Mouse (Mus musculus) right cerebral cortex, postnatal 4 days (tissue): Measurements from ENCODE around the gene Selenow.
"Not testable (repeated sequence)": the region's sequence is repeated elsewhere in the genome, so short reads cannot be mapped to it uniquely, and the experiment has no call there.

ENCODE experiments used
- DNase-seq: peaks from one replicate; pipeline ENCODE4 v3.0.0-alpha.2; 2022

Gene Selenow

DNA sequence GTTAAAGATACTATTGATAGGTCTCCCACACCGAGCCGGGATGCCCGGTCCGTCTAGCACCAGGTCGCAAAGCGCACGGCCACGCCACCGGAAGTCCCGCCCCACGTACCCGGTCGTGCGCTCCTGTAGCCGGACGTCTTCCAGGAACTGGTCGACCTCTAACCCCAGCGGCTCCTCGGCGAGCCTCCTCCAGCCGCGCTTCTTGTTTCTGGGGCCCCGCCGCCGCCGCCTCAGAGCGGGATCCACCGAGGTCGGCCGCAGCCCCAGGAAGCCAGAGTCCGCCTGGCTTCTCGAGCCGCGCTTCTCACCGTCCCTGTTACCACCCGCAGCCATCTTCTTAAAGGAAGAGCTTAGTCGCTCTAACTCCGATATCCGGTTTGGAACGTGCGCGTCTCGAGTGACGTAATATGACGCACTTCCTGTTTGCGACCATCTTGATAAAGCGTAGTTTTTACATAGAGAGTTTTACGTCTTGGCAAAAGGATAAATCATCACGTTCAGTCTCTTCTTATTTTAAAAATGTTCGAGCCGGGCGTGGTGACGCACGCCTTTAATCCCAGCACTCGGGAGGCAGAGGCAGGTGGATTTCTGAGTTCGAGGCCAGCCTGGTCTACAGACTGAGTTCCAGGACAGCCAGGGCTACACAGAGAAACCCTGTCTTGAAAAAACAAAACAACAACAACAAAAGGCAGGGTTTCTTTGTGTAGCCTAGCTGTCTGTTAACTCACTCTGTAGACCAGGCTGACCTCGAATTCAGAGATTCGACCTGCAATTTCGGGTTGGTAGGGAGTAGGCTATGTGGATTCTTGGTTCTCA is 23.7 kb upstream of the Selenow start, which contains the start of gene Nop53:
TSS of gene Nop53 (minus strand) at position 354 of the 816 bp plus-strand sequence.
- peak; percentile 85 for DNase-seq

DNA sequence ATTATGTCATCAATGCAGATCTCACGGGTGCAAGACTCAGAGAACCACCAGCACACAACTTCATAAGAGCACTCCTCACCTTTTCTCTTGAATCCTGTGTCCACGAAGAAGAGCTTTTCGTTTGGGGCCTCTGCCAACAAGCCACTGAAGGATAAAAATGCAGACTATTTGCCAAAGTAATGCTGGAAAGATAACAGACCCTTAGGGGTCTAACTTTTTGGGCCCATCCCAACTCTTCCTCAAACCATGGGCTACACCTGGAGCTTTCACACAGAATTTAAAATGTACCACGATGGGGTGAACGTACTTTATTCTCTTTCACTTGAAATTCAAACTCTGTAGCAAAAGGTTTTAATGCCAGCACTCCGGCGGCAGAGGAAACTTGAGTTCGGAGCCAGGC is 23.0 kb upstream of the Selenow start:
- DNase-seq: no peak

DNA sequence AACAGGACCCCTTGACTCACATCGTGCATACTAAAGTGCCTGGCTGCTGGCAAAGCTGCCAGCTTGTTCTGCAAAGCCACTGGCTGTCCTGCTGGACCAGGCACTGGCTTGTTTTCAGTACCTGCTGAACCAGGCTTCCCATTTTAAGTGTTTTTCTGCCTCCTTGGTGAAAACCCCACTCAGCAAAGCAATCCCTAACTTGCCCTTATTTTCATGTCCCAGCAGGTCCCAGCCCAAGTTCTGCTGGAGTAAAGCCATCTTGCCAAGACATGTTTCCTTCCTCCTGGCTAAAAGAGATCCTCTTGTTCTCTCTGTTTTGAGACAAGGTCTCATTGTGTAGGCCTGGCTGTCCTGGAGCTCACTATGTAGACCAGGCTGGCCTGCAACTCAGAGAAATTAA is 22.1 kb upstream of the Selenow start:
- no peak for DNase-seq

DNA sequence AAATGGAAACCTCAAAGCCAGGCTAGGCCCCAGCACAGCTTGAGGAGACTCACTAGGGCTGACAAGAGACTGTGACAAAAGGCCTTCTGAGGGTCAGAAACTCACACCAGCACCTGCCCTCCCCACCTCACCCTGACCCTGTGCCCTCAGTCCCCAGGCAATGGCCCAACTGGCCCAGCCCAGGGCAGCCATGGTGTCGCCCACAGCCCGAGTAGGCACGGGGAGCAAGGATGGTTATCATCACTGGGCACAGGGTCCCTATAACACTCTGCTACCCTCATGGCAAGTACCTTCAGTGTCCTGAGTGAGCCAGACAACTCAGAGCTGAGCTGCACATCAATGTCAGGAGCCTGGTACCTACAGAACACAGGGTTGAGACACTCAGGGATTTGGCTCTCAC is 16.4 kb upstream of the Selenow start:
- no peak for DNase-seq

DNA sequence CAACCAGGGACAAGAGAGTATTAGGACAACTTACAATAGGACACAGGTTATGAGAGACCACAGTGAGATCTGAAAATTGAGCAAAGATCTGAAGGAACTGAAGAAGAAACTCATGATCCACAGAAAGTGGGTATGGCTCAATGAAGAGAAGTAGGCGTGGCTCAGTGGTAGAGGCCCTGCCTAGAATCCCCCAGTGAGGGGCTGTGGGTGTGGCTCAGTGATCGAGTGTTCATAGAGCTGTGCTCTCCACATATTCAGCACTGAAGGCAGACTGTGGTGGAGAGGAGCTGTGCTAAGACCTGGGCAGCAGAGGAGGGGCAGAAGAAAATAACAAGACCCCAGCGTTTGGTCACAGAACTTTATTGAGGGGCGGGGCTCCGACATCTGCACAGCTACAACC is 15.3 kb upstream of the Selenow start:
- DNase-seq: no peak

DNA sequence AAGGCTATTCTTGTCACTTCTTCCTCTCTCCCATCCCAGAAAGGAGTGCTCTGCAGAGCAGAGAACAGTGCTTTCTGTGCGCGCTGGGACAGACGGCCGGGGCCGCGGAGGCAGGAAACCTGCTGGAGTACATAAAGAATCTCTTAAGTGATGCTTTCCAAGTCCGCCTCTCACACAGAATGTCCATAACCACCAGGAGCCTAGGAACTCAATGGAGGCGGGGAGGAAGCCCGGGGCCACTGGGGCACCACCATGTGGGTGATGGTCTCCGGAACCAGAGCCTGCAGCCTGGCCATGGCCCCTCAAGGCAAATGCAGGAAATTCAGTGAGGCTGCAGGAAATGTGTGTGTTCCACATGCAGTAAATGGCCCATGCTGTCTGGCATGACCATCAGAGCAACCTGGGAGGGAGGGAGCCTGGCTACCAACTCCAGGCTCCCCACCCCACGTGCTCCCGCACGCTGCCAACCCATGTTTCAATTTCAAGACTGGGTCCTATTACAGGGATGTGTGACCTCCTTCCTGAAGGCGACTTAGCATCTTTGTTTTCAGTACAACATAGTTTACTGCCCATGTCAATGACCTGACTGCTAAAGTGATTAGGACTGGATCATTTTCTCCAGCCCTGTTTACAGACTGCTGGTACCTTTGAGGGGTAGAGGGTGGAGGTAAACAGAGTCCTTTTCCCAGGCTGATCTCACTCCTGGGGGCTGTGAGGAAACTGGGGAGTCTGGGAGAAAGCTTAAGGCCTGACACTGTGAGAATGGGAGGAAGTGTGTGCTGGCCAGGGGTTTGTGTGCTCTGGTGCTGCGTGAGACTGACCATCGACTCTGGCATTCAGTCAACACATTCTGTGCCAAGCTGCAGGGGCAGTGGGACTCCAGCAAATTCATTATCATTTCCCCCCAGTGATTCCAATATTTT is 11.5 kb upstream of the Selenow start:
- DNase-seq: no peak

DNA sequence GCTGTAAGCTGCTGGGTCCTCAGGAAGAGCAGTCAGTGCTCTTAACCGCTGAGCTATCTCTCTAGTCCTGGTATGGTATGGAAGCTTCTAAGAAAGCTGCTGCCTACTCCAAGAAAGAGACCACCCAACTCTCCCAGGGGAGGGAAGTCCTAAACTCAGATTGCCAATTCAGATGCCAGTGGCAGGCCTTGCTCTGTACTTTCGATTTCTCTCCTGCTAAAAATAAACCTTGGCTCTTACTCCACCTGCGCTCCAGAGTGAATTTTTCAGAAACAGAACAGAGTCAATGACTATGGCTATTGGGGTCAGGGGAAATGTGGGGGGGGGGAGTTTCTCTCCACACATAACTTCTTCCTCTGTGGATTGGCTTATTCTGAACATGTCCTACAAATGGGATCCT is 9.4 kb upstream of the Selenow start:
- DNase-seq: no peak

DNA sequence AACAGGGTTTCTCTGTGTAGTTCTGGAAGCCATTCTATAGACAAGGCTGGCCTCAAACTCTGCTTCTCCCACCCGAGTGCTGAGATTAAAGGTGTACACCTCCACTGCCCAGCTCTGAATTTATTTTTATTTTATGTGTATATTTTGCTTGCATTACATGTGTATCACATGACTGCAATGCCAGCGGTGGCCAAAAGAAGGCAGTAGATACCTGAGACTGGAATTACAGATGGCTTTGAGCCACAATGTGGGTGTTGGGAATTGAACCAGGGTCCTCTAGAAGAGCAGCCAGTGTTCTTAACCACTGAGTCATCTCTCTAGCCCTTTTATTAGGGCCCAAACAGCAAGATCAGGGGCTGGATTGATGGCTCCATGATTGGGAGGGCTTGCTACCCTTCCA is 8.3 kb upstream of the Selenow start:
- no peak for DNase-seq

DNA sequence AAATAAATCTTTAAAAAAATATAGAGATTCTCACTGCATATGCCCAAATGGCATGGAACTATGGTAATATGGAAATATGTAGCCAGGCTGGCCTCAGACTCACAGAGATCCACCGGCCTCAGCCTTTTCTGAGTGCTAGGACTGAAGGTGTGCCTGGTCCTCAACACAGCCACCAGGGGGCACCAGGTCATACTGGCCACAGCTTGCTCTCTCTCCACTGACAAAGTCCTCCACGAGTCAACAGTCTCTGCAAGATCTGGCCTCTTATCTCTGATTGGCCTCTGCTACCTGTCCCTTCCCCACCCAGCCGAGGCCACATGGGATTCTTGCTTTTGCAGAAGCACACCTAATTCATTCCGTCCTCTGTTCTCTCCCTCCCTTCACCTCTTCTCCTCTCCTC is 7.7 kb upstream of the Selenow start:
- no peak for DNase-seq

DNA sequence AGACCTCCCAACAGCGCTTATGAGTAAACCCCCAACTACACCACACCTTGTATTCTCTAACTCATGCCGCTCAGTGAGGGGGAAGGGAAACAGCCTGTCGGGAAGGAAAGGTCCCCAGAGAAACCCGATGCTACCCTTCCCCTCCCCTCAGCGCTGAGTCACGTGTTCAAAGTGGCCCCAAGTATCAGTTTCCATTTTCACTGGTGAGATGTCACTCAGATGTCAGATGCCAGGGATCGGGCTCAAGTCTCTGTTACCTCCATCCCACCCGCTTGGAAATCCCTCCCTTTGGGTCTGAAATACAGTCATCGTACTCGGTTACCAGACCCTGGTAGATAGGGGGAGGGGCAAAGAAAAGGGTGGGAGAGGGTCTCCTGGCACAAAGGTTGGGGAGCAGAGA is 406 bp downstream of the Selenow start:
- DNase-seq: no peak

DNA sequence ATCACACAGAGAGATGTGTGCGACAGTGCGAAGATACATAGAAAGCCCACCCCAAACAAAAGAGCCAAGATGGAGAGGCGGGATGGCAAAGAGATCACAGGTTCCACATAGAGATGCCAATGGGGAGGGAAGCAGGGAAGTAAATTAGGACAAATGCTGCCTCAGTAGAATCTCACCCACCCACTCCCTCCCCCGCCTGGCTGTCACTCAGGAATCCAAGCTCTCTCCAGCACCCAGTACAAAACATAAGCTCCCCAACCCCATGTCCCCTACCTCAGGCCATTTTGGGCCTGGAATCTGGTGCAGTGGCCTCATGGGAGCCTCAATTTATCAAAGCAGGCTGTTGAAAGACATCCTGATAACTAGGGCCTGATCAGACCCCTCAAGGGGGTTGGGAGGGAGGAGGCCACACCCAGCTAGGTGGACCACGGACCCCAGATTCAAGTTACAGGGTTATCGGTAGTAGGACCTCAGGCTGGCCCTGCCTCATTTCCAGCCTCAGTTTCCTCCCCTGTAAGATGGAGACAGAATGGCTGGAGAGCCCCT is 1.5 kb downstream of the Selenow start:
- DNase-seq: no peak

DNA sequence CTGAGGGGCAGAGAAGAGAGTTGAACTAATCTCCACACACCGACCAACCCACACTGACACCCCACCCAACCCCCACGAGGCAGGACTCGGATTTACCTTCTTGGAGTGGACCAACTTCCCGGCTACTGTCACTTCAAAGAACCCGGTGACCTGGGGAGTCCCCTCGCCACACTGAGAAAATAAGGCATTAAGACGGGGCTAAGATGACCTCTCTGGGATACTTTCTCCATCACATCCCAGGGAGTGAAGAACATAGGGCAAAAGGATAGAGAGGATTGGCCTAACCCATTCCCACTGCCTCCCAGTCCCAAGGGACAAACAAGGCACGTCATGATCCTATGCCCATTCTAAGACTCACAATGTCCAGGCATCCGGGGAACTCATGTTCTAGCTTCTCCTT is 2.3 kb downstream of the Selenow start:
- DNase-seq: no peak

DNA sequence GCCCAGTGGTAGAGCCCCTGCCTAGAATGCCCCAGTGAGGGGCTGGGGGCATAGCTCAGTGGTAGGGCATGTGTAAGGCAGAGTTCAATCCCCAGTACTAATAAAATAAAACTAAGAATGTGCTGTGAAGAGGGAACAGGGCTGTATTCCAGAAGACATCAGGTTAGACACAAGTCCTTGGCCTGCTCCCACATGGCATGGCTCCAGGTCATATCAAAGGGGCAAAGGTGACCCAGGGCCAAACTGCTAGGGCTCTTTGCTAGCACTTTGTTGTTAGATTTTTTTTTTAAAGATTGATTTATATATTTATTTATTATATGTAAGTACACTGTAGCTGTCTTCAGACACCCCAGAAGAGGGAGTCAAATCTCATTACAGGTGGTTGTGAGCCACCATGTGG is 3.8 kb downstream of the Selenow start:
- no peak for DNase-seq

DNA sequence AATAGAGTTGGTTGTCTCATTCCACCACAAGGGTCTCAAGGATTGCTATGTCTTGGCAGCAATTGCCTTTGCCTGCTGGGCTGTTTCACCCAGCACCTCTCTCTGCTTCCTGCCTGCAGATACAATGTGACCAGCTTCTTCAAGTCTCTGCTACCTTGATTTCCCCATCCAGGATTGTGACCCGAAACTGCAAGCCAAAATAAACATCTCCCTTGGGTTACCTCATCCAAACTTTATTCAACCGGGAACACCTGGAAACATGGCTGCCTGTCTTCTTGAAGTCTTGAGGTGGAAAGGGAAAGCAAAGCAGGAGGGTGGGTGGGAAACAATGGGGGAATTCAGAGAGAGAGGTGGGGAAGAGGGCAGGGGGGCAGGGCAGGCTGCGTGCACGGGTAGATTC is 5.2 kb downstream of the Selenow start:
- DNase-seq: no peak

DNA sequence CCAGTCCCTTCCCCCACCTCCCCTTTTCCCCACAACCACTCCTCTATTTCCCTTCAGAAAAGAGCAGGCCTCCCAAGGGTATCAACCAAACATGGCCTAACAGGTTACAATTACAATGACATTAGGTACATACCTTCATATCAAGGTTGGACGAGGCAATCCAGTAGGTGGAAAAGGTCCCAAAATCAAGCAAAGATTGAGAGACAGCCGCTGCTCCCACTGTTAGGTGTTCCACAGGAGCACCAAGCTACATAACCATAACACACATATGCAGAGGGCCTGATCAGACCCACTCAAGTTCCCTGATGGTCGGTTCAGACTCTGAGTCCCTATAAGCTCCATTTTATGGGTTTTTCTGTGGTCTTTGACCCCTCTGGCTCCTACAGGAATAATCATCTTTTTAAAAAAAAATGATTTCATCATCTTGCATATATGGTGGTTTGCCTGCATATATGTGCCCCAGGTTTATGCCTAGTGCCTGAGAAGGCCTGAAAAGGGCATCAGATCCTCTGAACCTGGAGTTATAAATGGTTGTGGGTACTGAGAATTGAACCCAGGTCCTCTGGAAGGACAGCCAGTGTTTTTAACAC is 6.0 kb downstream of the Selenow start:
- DNase-seq: no peak

DNA sequence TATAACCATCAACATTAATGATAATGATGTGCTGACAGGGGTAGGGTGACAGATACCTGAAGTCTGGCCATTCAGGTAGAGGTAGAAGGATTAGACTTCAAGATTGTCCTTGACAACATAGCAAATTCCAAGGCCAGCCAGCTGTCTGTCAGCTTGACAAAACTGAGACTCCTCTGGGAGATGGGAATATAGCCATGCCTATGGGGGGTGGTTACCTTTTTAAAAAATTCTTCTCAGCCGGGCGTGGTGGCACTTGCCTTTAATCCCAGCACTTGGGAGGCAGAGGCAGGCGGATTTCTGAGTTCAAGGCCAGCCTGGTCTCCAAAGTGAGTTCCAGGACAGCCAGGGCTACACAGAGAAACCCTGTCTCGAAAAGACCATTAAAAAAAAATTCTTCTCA is 6.5 kb downstream of the Selenow start:
- DNase-seq: not testable (repeated sequence)

DNA sequence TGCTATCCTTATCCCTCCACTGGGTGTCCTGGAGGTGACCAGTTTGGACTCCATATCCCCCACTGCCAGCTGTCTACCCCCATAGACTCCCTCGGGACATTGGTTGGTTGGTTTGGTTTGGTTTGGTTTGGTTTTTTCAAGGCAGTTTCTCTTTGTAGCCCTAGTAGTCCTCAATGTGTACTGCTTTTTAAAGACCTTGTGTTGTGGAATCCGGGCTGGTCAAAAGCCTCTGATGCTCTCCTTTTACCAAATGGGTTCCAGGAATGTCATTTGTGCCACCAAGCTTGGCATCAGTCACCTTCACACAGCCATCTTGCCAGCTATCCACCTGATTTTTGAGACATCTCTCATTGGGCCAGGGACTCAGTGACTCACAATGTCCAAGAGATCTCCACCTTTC is 7.5 kb downstream of the Selenow start:
- DNase-seq: no peak

DNA sequence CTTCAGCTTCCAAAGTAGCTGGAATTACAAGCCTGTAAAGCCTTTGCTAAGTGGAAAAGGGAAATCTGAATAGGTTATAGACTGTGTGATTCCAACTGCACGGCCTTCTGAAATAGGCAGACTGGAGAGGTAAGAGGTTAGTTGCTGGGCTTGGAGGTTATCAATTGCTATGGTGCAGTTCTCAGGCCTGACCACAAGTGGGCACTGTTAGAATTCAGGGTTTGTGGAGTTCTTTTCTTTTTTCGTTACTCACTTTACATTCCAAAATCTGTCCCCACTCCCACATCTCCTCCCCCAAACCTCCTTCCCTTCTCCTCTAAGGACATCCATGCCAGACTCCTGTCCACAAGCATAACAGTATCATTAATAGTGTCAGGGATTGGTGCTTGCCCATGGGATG is 8.0 kb downstream of the Selenow start:
- peak; percentile 32 for DNase-seq

DNA sequence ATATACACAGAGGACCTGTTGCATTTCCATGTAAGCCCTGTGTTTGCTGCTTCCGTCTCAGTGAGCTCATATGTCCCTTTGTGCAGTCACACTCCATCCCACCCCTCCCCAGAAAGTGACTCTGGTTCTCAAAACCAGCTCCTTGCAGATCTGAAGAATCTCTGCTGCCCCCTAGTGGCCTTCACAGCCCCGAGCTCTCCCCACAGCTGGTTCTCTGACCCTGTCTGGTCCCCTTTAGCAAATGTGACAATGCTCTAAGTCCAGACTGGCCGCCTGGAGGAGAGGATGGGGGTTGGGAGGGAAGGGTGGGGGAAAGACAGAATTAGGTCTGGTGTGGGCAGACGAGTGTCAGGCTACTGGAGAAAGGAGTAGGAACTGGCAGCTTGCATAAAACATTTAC is 10.0 kb downstream of the Selenow start:
- peak; percentile 82 for DNase-seq

DNA sequence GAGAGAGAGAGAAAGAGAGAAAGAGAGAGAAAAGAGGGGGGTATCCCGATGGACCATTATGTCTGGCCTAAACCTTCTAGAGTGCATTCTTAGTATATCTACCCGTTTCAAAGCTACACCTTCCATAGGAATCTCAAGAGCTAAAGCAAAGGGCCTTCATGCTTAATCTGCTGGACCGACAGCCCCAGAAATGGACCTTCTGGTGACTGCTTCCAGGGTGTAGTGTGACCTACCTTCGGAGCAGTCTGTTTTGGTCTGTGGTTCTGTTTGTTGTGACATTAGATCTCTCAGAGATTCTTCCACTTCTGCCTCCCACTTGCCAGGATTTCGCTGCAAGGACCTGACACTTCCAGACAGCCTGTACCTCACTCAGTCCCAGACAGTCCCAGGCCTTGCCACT is 11.7 kb downstream of the Selenow start:
- no peak for DNase-seq

DNA sequence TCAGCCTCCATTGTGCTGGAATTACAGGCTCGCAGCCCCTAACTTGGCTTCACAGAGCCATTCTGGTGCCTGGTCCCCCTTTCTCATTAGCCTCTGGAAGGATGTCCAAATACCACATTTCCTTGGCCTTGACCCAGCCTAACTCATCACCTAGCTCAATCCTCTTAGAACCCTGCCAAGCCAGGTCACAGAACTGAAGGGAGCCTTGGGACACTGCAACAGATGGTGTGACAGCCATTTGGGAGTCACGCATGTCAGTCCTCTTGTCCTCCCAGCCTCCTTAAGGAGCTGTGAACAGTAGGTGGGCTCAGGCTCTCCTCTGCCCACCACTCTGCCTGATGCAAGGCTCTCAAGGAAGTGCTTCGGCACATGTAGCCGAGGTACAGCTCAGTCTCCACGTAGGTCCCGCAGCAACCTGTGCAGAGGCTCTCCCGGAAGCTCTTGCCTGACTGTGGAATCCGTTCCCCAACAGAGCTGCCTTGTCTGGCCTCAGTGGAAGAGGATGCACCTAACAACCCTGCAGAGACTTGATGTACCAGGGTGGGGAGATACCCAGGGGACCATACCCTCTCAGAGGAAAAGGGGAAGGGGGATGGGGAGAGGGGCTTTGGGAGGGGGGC is 14.1 kb downstream of the Selenow start:
- DNase-seq: no peak

DNA sequence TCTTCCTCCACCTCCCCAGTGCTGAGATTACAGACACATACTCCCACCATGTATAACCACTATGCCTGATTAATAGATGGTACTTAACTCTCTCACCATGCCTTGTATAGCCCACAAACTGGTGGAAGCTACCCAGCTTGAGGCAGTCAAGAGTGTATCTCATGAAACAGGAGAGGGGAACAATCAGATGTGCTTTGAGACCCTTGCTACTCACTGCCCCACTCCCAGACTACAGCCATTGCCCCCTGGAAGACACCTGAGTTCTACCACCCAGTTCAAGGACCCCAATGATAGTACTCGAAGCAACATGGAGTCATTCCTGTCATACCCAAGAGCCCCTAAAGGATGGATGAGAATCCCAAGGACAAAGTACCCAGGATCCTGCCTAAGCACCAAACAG is 15.6 kb downstream of the Selenow start:
- DNase-seq: no peak

DNA sequence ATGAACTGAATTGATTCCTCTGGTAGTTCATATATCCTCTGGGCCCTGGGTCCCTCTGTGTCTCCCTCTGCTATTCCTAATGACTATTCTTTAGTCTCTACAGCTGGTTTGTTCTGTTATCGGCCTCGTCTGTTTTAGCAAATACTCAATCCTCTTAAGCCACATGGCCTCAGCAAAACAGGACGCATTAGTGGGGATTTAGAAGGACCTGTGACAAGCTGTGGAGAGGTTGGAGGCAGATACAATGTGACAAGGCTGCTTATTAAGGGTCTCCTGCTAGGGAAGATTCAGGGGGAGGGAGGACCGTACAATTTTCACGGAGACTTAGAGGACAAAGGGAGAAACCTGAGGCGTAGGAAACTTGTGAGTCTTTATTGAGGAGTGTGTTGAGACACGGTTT is 16.3 kb downstream of the Selenow start:
- no peak for DNase-seq
